Mouse (Mus musculus): ENCODE results near the gene Bean1. TPM values are rescaled to one million over a fixed set of nuclear protein-coding genes. Genes with fewer than 3 reads are reported as not detected.

Gene Bean1
- polyA plus RNA-seq (2016; fragmentation: Nextera tagmentation; extraction: Ambion mirVana), result 0.07 and 0.23 TPM in 2 replicates

- Histone ChIP-seq H3K27ac (peak within 1 kb of the TSS; percentile 77), H3K27me3 (ENCODE audit: insufficient read depth, poor library complexity, severe bottlenecking) (peaks cover 60% of the 10 kb centered on the region), H3K4me3 (peak within 1 kb of the TSS; percentile 69), H3K4me1 (peaks cover 9% of the 10 kb centered on the region; the same call in 1 of the 2 replicates), H3K9me3 (no peaks in the 10 kb centered on the region), H3K36me3 (no peaks in the 10 kb centered on the region)
- DNase-seq (ENCODE audit: low spot score), result no peak
- 2% methylated on average over 82 of the region's 87 CpGs for WGBS
These were observed at the start of gene Bean1 for GRCm38 (mm10) chr8:104170118-104171049. Gene Bean1, plus strand, starts transcription at chr8:104170442.

DNA sequence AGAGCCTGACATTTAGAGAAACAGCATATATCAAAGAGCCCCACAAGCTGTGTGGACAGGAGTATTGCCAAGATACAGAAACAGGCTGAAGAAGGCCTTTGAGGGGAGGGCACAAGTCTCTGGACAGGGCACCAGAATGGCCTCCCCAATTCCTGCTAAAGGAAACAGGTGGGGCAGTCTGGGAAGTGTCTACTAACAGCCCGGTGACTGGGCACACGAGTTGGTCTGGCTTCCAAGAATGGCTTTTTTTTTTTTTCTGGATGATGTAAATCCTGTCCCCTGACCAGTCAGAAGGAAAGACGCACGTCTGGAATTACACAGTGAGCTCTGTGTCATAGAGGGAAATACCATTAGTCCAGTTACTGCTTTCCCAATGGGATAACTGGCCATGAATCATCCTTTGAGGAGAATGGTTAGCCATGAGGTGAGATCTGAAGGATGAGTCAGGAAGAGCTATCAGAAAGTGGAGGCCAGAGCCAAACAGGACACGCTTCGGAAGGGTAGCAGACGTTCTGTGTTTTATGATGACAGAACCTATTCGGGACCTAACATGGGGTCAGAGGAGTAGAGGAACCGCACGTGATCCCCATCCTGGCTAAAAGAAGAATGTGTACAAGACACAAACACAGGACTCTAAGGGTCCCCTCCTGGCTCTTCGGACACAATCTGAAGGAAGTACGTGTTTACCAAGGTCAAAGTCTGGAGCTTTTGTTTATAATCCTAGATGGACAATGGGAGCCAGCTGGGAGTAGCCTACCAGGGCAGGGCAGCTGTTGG, 48.4 kb upstream of the Bean1 start:
- no peak overlapping the region for H3K27ac ChIP-seq
- no peaks in the 10 kb centered on the region for H3K27me3 ChIP-seq (ENCODE audit: insufficient read depth, poor library complexity, severe bottlenecking)
- no peak for DNase-seq (ENCODE audit: low spot score)
- H3K4me3 ChIP-seq, result no peak overlapping the region
- H3K4me1 ChIP-seq, result peaks cover 3% of the 10 kb centered on the region; the same call in 1 of the 2 replicates
- peaks cover 9% of the 10 kb centered on the region; the same call in 1 of the 2 replicates for H3K36me3 ChIP-seq
- 77% methylated on average over 12 of the region's 12 CpGs for WGBS
- no peaks in the 10 kb centered on the region for H3K9me3 ChIP-seq

DNA sequence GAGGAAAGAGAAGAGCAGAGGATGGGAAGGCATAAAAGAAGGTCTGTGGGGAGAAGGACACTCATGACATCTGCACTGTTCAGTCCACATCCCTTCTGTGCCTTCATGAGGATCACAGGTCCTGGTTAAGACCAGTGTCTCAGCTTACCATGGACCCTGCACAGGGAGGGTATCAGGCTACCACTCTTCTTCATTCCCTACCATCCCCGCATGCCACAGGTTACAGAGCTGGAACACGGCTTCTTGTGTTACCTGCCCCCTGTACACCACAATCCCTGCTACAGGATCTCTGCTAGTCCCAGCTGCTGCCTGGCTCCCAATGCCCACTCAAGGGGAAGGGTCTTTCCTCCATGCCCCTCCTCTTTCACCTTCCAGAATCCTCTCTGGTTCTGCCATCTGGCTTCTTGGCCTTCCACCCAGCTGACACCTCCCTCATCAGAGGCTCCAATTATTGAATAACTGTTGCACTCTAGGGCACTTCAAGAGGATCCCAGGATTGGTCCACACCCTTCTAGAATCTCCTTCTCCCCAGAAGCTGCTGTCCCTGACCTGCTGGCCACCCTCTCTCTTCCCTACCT, 47.1 kb upstream of the Bean1 start:
- no peak overlapping the region for H3K27ac ChIP-seq
- H3K4me3 ChIP-seq, result no peak overlapping the region
- peaks cover 4% of the 10 kb centered on the region; the same call in 1 of the 2 replicates for H3K36me3 ChIP-seq
- no peaks in the 10 kb centered on the region for H3K9me3 ChIP-seq
- no peaks in the 10 kb centered on the region for H3K27me3 ChIP-seq (ENCODE audit: insufficient read depth, poor library complexity, severe bottlenecking)
- WGBS, result 87% methylated on average over 2 of the region's 2 CpGs
- peaks cover 8% of the 10 kb centered on the region; the same call in 1 of the 2 replicates for H3K4me1 ChIP-seq
- no peak for DNase-seq (ENCODE audit: low spot score)

DNA sequence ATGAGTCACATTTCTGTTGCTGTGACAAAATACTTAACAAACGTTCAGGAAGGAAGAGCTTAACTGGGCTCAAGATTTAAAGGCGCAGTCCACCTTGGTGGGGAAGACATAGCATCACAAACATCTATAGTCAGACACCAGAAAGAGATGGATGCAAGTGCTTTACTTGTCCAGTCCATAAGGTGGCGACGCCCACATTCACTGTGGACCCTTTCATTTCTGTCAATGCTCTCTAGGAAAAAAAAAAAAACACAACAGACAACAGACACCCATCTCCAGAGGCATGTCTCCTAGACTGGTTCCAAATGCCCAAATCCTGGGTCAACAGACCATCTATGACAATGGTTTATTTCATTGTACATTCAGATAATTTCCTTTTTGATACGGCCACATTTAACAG, 45.7 kb upstream of the Bean1 start:
- Histone ChIP-seq H3K9me3 (no peaks in the 10 kb centered on the region), H3K4me3 (no peak overlapping the region), H3K36me3 (no peaks in the 10 kb centered on the region), H3K4me1 (peaks cover 8% of the 10 kb centered on the region; the same call in 1 of the 2 replicates), H3K27ac (no peak overlapping the region), H3K27me3 (ENCODE audit: insufficient read depth, poor library complexity, severe bottlenecking) (no peaks in the 10 kb centered on the region)
- no peak for DNase-seq (ENCODE audit: low spot score)
- 73% methylated on average over 5 of the region's 5 CpGs for WGBS

DNA sequence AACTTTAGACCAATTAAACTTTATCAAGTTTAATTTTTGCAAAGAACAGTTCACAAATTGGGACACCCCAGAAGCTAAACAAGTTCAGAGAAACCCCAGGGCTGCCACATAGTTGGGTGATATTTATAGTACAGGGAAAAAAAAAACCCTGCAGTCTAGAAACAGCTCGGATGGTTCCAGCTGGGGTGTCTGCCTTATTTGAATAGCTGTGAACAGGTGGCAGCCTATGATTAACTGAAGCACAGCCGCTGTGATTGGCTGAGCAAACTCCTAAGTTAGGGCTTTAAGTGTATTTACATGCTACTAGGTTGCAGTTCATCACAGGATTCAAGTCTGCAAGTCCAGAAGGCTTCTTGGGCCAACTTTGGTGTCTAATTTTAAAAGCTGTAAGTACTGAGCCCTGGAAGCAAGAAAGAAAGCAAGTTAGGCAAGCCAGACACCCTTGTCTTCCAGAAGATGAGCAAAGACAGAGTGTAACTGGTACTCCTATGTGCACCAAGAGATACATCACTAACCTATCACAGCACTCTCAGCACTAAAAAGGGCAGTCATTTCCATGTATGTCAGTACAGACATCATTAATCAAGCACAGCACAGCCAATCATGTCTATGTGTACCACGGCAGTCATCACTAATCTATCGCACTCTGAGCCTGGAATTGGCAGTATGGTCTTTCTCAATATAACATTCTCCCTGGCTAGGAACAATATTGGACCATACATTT, 42.9 kb upstream of the Bean1 start:
- Histone ChIP-seq H3K4me1 (peaks cover 8% of the 10 kb centered on the region; the same call in 1 of the 2 replicates), H3K27ac (no peak overlapping the region), H3K4me3 (no peak overlapping the region), H3K27me3 (ENCODE audit: insufficient read depth, poor library complexity, severe bottlenecking) (no peaks in the 10 kb centered on the region), H3K9me3 (no peaks in the 10 kb centered on the region), H3K36me3 (peaks cover 4% of the 10 kb centered on the region; the same call in 1 of the 2 replicates)
- DNase-seq (ENCODE audit: low spot score), result no peak
- 70% methylated on average over 4 of the region's 4 CpGs for WGBS

GRCm38 (mm10) chr8:104130916-104131315, 39.3 kb upstream of the Bean1 start:
- Histone ChIP-seq H3K27ac (no peak overlapping the region), H3K9me3 (no peaks in the 10 kb centered on the region), H3K36me3 (peaks cover 4% of the 10 kb centered on the region; the same call in 1 of the 2 replicates), H3K27me3 (ENCODE audit: insufficient read depth, poor library complexity, severe bottlenecking) (no peaks in the 10 kb centered on the region), H3K4me1 (peaks cover 8% of the 10 kb centered on the region; the same call in 1 of the 2 replicates), H3K4me3 (no peak overlapping the region)
- WGBS, result 89% methylated on average over 9 of the region's 9 CpGs
- DNase-seq (ENCODE audit: low spot score), result peak; percentile 66

DNA sequence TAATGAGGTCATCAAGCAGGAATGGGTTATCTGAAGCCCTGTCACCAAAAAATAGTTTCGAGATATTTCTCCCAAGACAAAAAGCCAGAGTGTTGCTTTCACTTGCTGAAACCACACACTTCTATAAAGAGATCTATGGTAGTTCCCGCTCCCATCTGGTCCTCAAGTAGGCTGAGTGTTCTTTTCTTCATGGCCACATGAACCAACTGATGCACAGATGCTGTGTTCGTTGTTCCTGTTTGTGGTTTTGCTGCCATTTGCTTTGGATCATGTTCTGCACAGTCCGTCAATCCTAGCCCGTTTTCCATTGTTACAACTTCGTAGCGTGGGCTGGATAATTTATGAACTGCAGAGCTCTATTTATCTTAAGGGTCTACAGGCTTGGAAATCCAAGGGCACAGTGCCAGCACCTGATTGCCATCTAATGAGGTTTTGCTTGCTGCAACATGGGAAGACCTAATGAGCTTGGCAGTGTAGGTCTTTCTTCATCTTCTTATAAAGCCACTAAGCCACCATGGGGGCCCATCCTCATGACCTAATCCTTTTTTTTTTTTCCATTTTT, 38.7 kb upstream of the Bean1 start:
- Histone ChIP-seq H3K9me3 (no peaks in the 10 kb centered on the region), H3K27me3 (ENCODE audit: insufficient read depth, poor library complexity, severe bottlenecking) (no peaks in the 10 kb centered on the region), H3K36me3 (peaks cover 4% of the 10 kb centered on the region; the same call in 1 of the 2 replicates), H3K4me3 (no peak overlapping the region), H3K4me1 (peaks cover 8% of the 10 kb centered on the region; the same call in 1 of the 2 replicates), H3K27ac (no peak overlapping the region)
- WGBS, result 87% methylated on average over 7 of the region's 7 CpGs
- no peak for DNase-seq (ENCODE audit: low spot score)

- Histone ChIP-seq H3K9me3 (no peaks in the 10 kb centered on the region), H3K27ac (no peak overlapping the region), H3K4me3 (no peak overlapping the region), H3K27me3 (ENCODE audit: insufficient read depth, poor library complexity, severe bottlenecking) (no peaks in the 10 kb centered on the region), H3K36me3 (peaks cover 4% of the 10 kb centered on the region; the same call in 1 of the 2 replicates), H3K4me1 (no peaks in the 10 kb centered on the region)
- 83% methylated on average over 8 of the region's 8 CpGs for WGBS
- DNase-seq (ENCODE audit: low spot score), result peak; percentile 48
These were observed 35.7 kb upstream of the Bean1 start for GRCm38 (mm10) chr8:104134521-104134920.

- Histone ChIP-seq H3K27ac (no peak overlapping the region), H3K9me3 (no peaks in the 10 kb centered on the region), H3K27me3 (ENCODE audit: insufficient read depth, poor library complexity, severe bottlenecking) (no peaks in the 10 kb centered on the region), H3K4me3 (no peak overlapping the region), H3K36me3 (no peaks in the 10 kb centered on the region; the same call in 1 of the 2 replicates), H3K4me1 (no peaks in the 10 kb centered on the region)
- 84% methylated on average over 3 of the region's 3 CpGs for WGBS
- DNase-seq (ENCODE audit: low spot score), result peak; percentile 51
These were observed 34.0 kb upstream of the Bean1 start for GRCm38 (mm10) chr8:104136277-104136676.

GRCm38 (mm10) chr8:104137636-104138035, 32.6 kb upstream of the Bean1 start:
- H3K36me3 ChIP-seq, result peaks cover 4% of the 10 kb centered on the region; the same call in 1 of the 2 replicates
- H3K27ac ChIP-seq, result no peak overlapping the region
- H3K9me3 ChIP-seq, result no peaks in the 10 kb centered on the region
- 80% methylated on average over 5 of the region's 5 CpGs for WGBS
- peak; percentile 60 for DNase-seq (ENCODE audit: low spot score)
- no peaks in the 10 kb centered on the region for H3K27me3 ChIP-seq (ENCODE audit: insufficient read depth, poor library complexity, severe bottlenecking)
- H3K4me3 ChIP-seq, result no peak overlapping the region
- H3K4me1 ChIP-seq, result no peaks in the 10 kb centered on the region

DNA sequence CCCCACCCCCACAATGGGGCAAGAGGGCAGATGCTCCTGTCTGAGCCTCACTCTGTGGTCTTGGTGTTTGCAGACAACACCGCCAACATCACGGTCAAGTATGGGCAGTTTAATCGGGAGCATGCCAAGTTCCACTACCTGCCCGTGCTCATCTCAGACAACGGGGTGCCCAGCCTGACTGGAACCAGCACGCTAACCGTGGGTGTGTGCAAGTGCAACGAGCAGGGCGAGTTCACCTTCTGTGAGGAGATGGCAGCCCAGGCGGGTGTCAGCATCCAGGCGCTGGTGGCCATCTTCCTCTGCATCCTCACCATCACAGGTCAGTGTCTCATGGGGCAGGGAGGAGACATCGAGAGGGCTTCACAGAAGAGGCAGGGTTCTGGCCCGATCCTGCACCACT, 29.6 kb upstream of the Bean1 start:
- H3K4me1 ChIP-seq, result peaks cover 3% of the 10 kb centered on the region; the same call in 1 of the 2 replicates
- H3K4me3 ChIP-seq, result no peak overlapping the region
- peaks cover 9% of the 10 kb centered on the region for H3K36me3 ChIP-seq
- no peak overlapping the region for H3K27ac ChIP-seq
- no peaks in the 10 kb centered on the region for H3K9me3 ChIP-seq
- 84% methylated on average over 13 of the region's 13 CpGs for WGBS
- H3K27me3 ChIP-seq (ENCODE audit: insufficient read depth, poor library complexity, severe bottlenecking), result no peaks in the 10 kb centered on the region
- peak; percentile 76 for DNase-seq (ENCODE audit: low spot score)

- peaks cover 9% of the 10 kb centered on the region for H3K36me3 ChIP-seq
- H3K9me3 ChIP-seq, result no peaks in the 10 kb centered on the region
- no peaks in the 10 kb centered on the region for H3K27me3 ChIP-seq (ENCODE audit: insufficient read depth, poor library complexity, severe bottlenecking)
- DNase-seq (ENCODE audit: low spot score), result peak; percentile 74
- peaks cover 3% of the 10 kb centered on the region; the same call in 1 of the 2 replicates for H3K4me1 ChIP-seq
- no peak overlapping the region for H3K4me3 ChIP-seq
- 84% methylated on average over 25 of the region's 25 CpGs for WGBS
- H3K27ac ChIP-seq, result no peak overlapping the region
These were observed 27.8 kb upstream of the Bean1 start for GRCm38 (mm10) chr8:104142415-104142814.
